Comparison of ENCODE assay signal across 10 mouse cellular contexts in the genomic region with DNA sequence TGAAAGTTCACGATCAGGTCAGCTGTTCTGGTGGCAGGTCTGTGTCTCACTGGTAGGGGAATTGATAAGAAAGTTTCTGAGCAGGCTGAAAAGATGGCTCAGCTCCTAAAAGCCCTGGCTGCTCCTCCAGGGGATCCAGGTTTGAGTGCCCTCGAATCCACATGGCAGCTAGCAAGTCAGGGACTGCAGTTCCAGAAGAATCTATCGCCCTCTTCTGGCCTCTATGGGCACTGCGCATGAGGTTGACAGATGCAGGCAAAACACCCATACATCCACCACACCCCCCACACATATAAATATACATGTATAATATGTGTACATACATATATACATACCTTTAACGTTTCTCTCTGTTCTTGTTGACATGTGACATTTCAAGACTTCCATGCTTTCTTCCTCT. TPM values are rescaled to one million over a fixed set of nuclear protein-coding genes. Genes with fewer than 3 reads are reported as not detected.
DNase-seq lines count a peak whose midpoint lies in the region; ATAC-seq and TF ChIP-seq lines count a peak whose summit lies in the region.
"Not testable (repeated sequence)": the region's sequence is repeated elsewhere in the genome, so short reads cannot be mapped to it uniquely, and the experiment has no call there.
"Had no signal": no experiment of that assay in that cellular context is flagged by ENCODE, and none has a peak within 500 bp of the region (broad histone marks: within the 10 kb centered on the region; RNA-seq: fewer than 3 reads in every experiment).

No protein-coding gene starts in this region.

- H3K4me1 ChIP-seq in heart, embryonic 11.5 days (ENCODE audit: control insufficient read depth, insufficient read depth, low read length); kidney, postnatal 0 days (replicated peaks; ENCODE audit: insufficient read depth, low read length); liver, adult 2 months (ENCODE audit: control insufficient read depth, insufficient read depth, low read length): not testable (repeated sequence)

- TF ChIP-seq CTCF in kidney, postnatal 0 days (IDR thresholded peaks at IDR 0.05; ENCODE audit: low read depth) = peak; percentile 72
- peak; percentile 69 for TF ChIP-seq CTCF in liver, adult 2 months (IDR thresholded peaks at IDR 0.05; ENCODE audit: low read depth, low read length)

- 8% methylated on average over 5 of the region's 5 CpGs for whole genome bisulfite sequencing in heart, embryonic 11.5 days (ENCODE audit: insufficient replicate concordance)
- WGBS in kidney, postnatal 0 days = 22% methylated on average over 5 of the region's 5 CpGs
- WGBS in liver, adult 2 months = 11% methylated on average over 5 of the region's 5 CpGs

- H3K4me2 ChIP-seq in heart, embryonic 11.5 days; kidney, postnatal 0 days (ENCODE audit: low read length): not testable (repeated sequence)

- not testable (repeated sequence) for H3K9me3 ChIP-seq in heart, embryonic 11.5 days (replicated peaks; ENCODE audit: control insufficient read depth, low read length); kidney, postnatal 0 days (replicated peaks; ENCODE audit: low read length)

- not testable (repeated sequence) for H3K4me3 ChIP-seq in heart, embryonic 11.5 days (ENCODE audit: low read depth, low read length); kidney, postnatal 0 days (replicated peaks; ENCODE audit: low read depth, low read length); liver, adult 2 months (ENCODE audit: insufficient read depth, low read depth, low read length)

- H3K79me2 ChIP-seq in liver, adult 2 months (ENCODE audit: control insufficient read depth, insufficient read depth, low read length) = not testable (repeated sequence)

- not testable (repeated sequence) for H3K9ac ChIP-seq in heart, embryonic 11.5 days (ENCODE audit: low read depth, low read length); kidney, postnatal 0 days (ENCODE audit: low read depth, low read length); liver, adult 2 months (ENCODE audit: low read depth, low read length)

- not testable (repeated sequence) for H3K27me3 ChIP-seq in heart, embryonic 11.5 days (ENCODE audit: control insufficient read depth, insufficient read depth, low read length); kidney, postnatal 0 days (ENCODE audit: insufficient read depth, low read length); liver, adult 2 months (ENCODE audit: control insufficient read depth, insufficient read depth, low read length)

- H3K27ac ChIP-seq in heart, embryonic 11.5 days (ENCODE audit: low read depth, low read length); kidney, postnatal 0 days; liver, adult 2 months (replicated peaks; ENCODE audit: insufficient read depth, low read depth, low read length): not testable (repeated sequence)

- not testable (repeated sequence) for H3K36me3 ChIP-seq in heart, embryonic 11.5 days (ENCODE audit: control insufficient read depth, insufficient read depth, low read length); kidney, postnatal 0 days (ENCODE audit: insufficient read depth, low read length); liver, adult 2 months (ENCODE audit: control insufficient read depth, insufficient read depth, low read length)

- not testable (repeated sequence) for TF ChIP-seq POLR2A in liver, adult 2 months (IDR thresholded peaks at IDR 0.05; ENCODE audit: extremely low read depth, insufficient read depth, low read length)

- 0 out of 2 replicates have a peak, but pooled peaks have one; percentile 54 for ATAC-seq in erythroid progenitor cell, adult 5-6 weeks (replicated peaks; ENCODE audit: low FRiP score, poor library complexity, severe bottlenecking)
- 0 out of 2 replicates have a peak, but pooled peaks have one; percentile 20 for ATAC-seq in heart, embryonic 11.5 days (replicated peaks; ENCODE audit: insufficient number of reproducible peaks, low FRiP score, low TSS enrichment)
- not testable (repeated sequence) for ATAC-seq in kidney, postnatal 0 days (replicated peaks; ENCODE audit: low FRiP score, low read depth)

- peak; percentile 67 to 72 for DNase-seq in B cell, adult 2 months
- peak; percentile 73 for DNase-seq in brain, adult 2 months (ENCODE audit: low read depth, low spot score)
- DNase-seq in kidney, postnatal 0 days (ENCODE audit: low spot score) = peak; percentile 59
- DNase-seq in liver, adult 2 months (ENCODE audit: extremely low read depth, low read depth, low spot score) = peak; percentile 7
- peak; percentile 28 to 49 for DNase-seq in monocyte, adult 2 months (ENCODE audit: low read depth in 1 of 2, low spot score in 2 of 2)
- DNase-seq in spleen, postnatal 36 days (ENCODE audit: low spot score in 2 of 2) = peak; percentile 47

RNA-seq across cellular contexts. Expression of a gene that starts 14.7 kb away (rescaled TPM):
- not detected in 2 replicates for total RNA-seq in erythroid progenitor cell, adult 5-6 weeks (2015; ENCODE audit: low replicate concordance)
- not detected in 2 replicates for total RNA-seq in erythroid progenitor cell, adult 5-6 weeks (2017; ENCODE audit: low replicate concordance)
- not detected in 2 replicates for polyA plus RNA-seq in heart, embryonic 11.5 days (2014; fragmentation: Nextera tagmentation; extraction: Ambion mirVana)
- polyA plus RNA-seq in kidney, postnatal 0 days (2015; fragmentation: Nextera tagmentation; extraction: Ambion mirVana) = not detected in 2 replicates
- not detected in 2 replicates for total RNA-seq in liver, adult 2 months (2014; rRNA removed)
- polyA plus RNA-seq in liver, adult 2 months (2012; rRNA removed) = not detected in 2 replicates
- polyA plus RNA-seq: G1E; lung, embryonic 15.5 days had no signal

RNA-seq across cellular contexts. Expression of a gene that starts 30.5 kb away (rescaled TPM):
- total RNA-seq in erythroid progenitor cell, adult 5-6 weeks (2015; ENCODE audit: low replicate concordance) = not detected in 2 replicates
- not detected in 2 replicates for total RNA-seq in erythroid progenitor cell, adult 5-6 weeks (2017; ENCODE audit: low replicate concordance)
- not detected in 2 replicates for polyA plus RNA-seq in heart, embryonic 11.5 days (2014; fragmentation: Nextera tagmentation; extraction: Ambion mirVana)
- polyA plus RNA-seq in kidney, postnatal 0 days (2015; fragmentation: Nextera tagmentation; extraction: Ambion mirVana) = not detected in 2 replicates
- not detected in 2 replicates for total RNA-seq in liver, adult 2 months (2014; rRNA removed)
- not detected in 2 replicates for polyA plus RNA-seq in liver, adult 2 months (2012; rRNA removed)
- total RNA-seq: G1E had no signal
- polyA plus RNA-seq: G1E; lung, embryonic 15.5 days had no signal

Comparison
In these comparisons a context has a peak if more than half of its experiments do, and no peak if none do; other contexts are left out.
1. DNase-seq: peak in every context shown above with its lines; median percentile 73 in brain, adult 2 months; 70 in B cell, adult 2 months; 59 in kidney, postnatal 0 days; 47 in spleen, postnatal 36 days; 38 in monocyte, adult 2 months; 7 in liver, adult 2 months.